Mouse (Mus musculus) megakaryocyte, embryonic 14.5 days (primary cell): ENCODE data around the gene Psmb11.

Experiments
- FLI1 ChIP-seq: IDR thresholded peaks from 2 replicates; pipeline ENCODE4 v1.6.1; 2012; ENCODE audit warnings: low read length, inconsistent platforms, mixed read lengths
- GATA1 ChIP-seq: IDR thresholded peaks from 3 replicates; pipeline ENCODE4 v1.6.1; 2012; ENCODE audit warnings: mixed read lengths, low read length, inconsistent platforms, borderline replicate concordance

GRCm38 (mm10) chr14:54605752-54606321 is 15.4 kb upstream of the Psmb11 start, which contains the start of gene 4931414P19Rik:
- TF ChIP-seq GATA1 (no peak), FLI1 (no peak)
